Mouse (Mus musculus) heart, embryonic 11.5 days (tissue): ENCODE measurements around the gene Ank. TPM values are rescaled to one million over a fixed set of nuclear protein-coding genes. Genes with fewer than 3 reads are reported as not detected.

Experiments used
- ATAC-seq: fragments of 200-750 bp; cut with Nextera tagmentation; replicated peaks from 2 replicates; pipeline ENCODE4 v1.8.0; 2017; ENCODE audit warnings: moderate library complexity; ENCODE audit not compliant: insufficient number of reproducible peaks, low FRiP score, low TSS enrichment
- H3K27ac ChIP-seq: fragments of 300-500 bp; sonication (generic); 2 replicates; pipeline ENCODE4 v1.5.1; 2014; ENCODE audit warnings: mild to moderate bottlenecking, low read depth, low read length
- H3K27me3 ChIP-seq: fragments of 300-500 bp; sonication (generic); 2 replicates; pipeline ENCODE4 v1.6.1; 2014; ENCODE audit warnings: mild to moderate bottlenecking, low read length, mixed read lengths; ENCODE audit not compliant: control insufficient read depth, insufficient read depth
- H3K36me3 ChIP-seq: fragments of 300-500 bp; sonication (generic); 2 replicates; pipeline ENCODE4 v1.6.1; 2014; ENCODE audit warnings: mild to moderate bottlenecking, low read length, moderate library complexity, mixed read lengths; ENCODE audit not compliant: control insufficient read depth, insufficient read depth
- H3K4me1 ChIP-seq: fragments of 300-500 bp; sonication (generic); 2 replicates; pipeline ENCODE4 v1.6.1; 2014; ENCODE audit warnings: low read length; ENCODE audit not compliant: control insufficient read depth, insufficient read depth
- H3K4me2 ChIP-seq: fragments of 300-500 bp; sonication (generic); 2 replicates; pipeline ENCODE4 v1.6.1; 2014; ENCODE audit warnings: mild to moderate bottlenecking, moderate library complexity
- H3K4me3 ChIP-seq: fragments of 300-500 bp; sonication (generic); 2 replicates; pipeline ENCODE4 v1.5.1; 2014; ENCODE audit warnings: low read depth, low read length
- H3K9ac ChIP-seq: fragments of 300-500 bp; sonication (generic); 2 replicates; pipeline ENCODE4 v1.6.1; 2014; ENCODE audit warnings: mild to moderate bottlenecking, low read depth, low read length, moderate library complexity
- H3K9me3 ChIP-seq: fragments of 300-500 bp; sonication (generic); replicated peaks from 2 replicates; pipeline ENCODE4 v1.6.1; 2016; ENCODE audit warnings: low read length; ENCODE audit not compliant: control insufficient read depth
- WGBS: fragments of 180-500 bp; shearing (Covaris S2); extraction: QIAGEN DNeasy Blood & Tissue Kit; methylation state at CpG from one replicate; pipeline ENCODE4 v1.1.7; 2014; ENCODE audit not compliant: insufficient replicate concordance; 5-methylcytosine and 5-hydroxymethylcytosine counted together
- polyA plus RNA-seq: library from polyadenylated mRNA; unstranded; fragments of >200 nt; fragmentation: Nextera tagmentation; extraction: Ambion mirVana; gene quantifications from 2 replicates; pipeline ENCODE4 v1.2.1, GENCODE M21; 2014

Ank gene
- polyA plus RNA-seq, 1 experiment from 2014 or later, result 13.5 TPM

- WGBS, result 79% methylated on average over 5 of the region's 5 CpGs
- no peaks in the 10 kb centered on the region for H3K9me3 ChIP-seq
- no peaks in the 10 kb centered on the region for H3K27me3 ChIP-seq
- H3K4me1 ChIP-seq, result peaks cover 33% of the 10 kb centered on the region
- no peaks in the 10 kb centered on the region for H3K36me3 ChIP-seq
- H3K9ac ChIP-seq, result peak overlapping the region; percentile 12; the same call in 1 of the 2 replicates
- H3K27ac ChIP-seq, result no peak overlapping the region
- H3K4me3 ChIP-seq, result no peak overlapping the region
- H3K4me2 ChIP-seq, result peak overlapping the region; percentile 29; the same call in 1 of the 2 replicates
- ATAC-seq, result no peak
These were observed 19.8 kb downstream of the Ank start for GRCm38 (mm10) chr15:27486279-27486618.

- Histone ChIP-seq H3K4me1 (peaks cover 33% of the 10 kb centered on the region), H3K9me3 (no peaks in the 10 kb centered on the region), H3K9ac (no peak overlapping the region), H3K4me3 (no peak overlapping the region), H3K27me3 (no peaks in the 10 kb centered on the region), H3K27ac (no peak overlapping the region), H3K36me3 (no peaks in the 10 kb centered on the region), H3K4me2 (peak overlapping the region; percentile 36; the same call in 1 of the 2 replicates)
- 44% methylated on average over 8 of the region's 8 CpGs for WGBS
- no peak for ATAC-seq
These were observed 20.6 kb downstream of the Ank start for GRCm38 (mm10) chr15:27487059-27487458.

- H3K4me1 ChIP-seq, result peaks cover 39% of the 10 kb centered on the region
- no peak for ATAC-seq
- H3K27me3 ChIP-seq, result no peaks in the 10 kb centered on the region
- no peak overlapping the region for H3K9ac ChIP-seq
- no peak overlapping the region for H3K27ac ChIP-seq
- H3K9me3 ChIP-seq, result no peaks in the 10 kb centered on the region
- no peaks in the 10 kb centered on the region for H3K36me3 ChIP-seq
- no peak overlapping the region for H3K4me3 ChIP-seq
- H3K4me2 ChIP-seq, result no peak overlapping the region
- WGBS, result 57% methylated on average over 10 of the region's 10 CpGs
These were observed 21.6 kb downstream of the Ank start for GRCm38 (mm10) chr15:27488042-27488441.

GRCm38 (mm10) chr15:27490676-27491075 lies 24.2 kb downstream of the Ank start:
- H3K9me3 ChIP-seq, result no peaks in the 10 kb centered on the region
- no peak overlapping the region for H3K4me2 ChIP-seq
- WGBS, result 75% methylated on average over 9 of the region's 9 CpGs
- no peaks in the 10 kb centered on the region for H3K27me3 ChIP-seq
- no peak overlapping the region for H3K27ac ChIP-seq
- H3K36me3 ChIP-seq, result no peaks in the 10 kb centered on the region
- no peak overlapping the region for H3K4me3 ChIP-seq
- H3K4me1 ChIP-seq, result peaks cover 56% of the 10 kb centered on the region
- ATAC-seq, result no peak
- no peak overlapping the region for H3K9ac ChIP-seq

- Histone ChIP-seq H3K4me2 (no peak overlapping the region), H3K9ac (no peak overlapping the region), H3K27me3 (no peaks in the 10 kb centered on the region), H3K4me1 (peaks cover 53% of the 10 kb centered on the region), H3K27ac (no peak overlapping the region), H3K4me3 (no peak overlapping the region), H3K36me3 (no peaks in the 10 kb centered on the region), H3K9me3 (no peaks in the 10 kb centered on the region)
- no peak for ATAC-seq
- WGBS, result 74% methylated on average over 8 of the region's 8 CpGs
These were observed 25.1 kb downstream of the Ank start for GRCm38 (mm10) chr15:27491425-27492070.

- no peak overlapping the region for H3K9ac ChIP-seq
- H3K27me3 ChIP-seq, result no peaks in the 10 kb centered on the region
- no peaks in the 10 kb centered on the region for H3K36me3 ChIP-seq
- no peaks in the 10 kb centered on the region for H3K9me3 ChIP-seq
- ATAC-seq, result no peak
- 80% methylated on average over 10 of the region's 10 CpGs for WGBS
- no peak overlapping the region for H3K4me2 ChIP-seq
- H3K4me1 ChIP-seq, result peaks cover 54% of the 10 kb centered on the region
- no peak overlapping the region for H3K4me3 ChIP-seq
- H3K27ac ChIP-seq, result no peak overlapping the region
These were observed 25.7 kb downstream of the Ank start for GRCm38 (mm10) chr15:27492156-27492555.

- H3K9me3 ChIP-seq, result no peaks in the 10 kb centered on the region
- no peak overlapping the region for H3K9ac ChIP-seq
- peaks cover 50% of the 10 kb centered on the region for H3K4me1 ChIP-seq
- no peaks in the 10 kb centered on the region for H3K36me3 ChIP-seq
- ATAC-seq, result no peak
- H3K27me3 ChIP-seq, result no peaks in the 10 kb centered on the region
- H3K27ac ChIP-seq, result no peak overlapping the region
- no peak overlapping the region for H3K4me2 ChIP-seq
- 66% methylated on average over 1 of the region's 1 CpGs for WGBS
- no peak overlapping the region for H3K4me3 ChIP-seq
These were observed 26.3 kb downstream of the Ank start for GRCm38 (mm10) chr15:27492734-27493133.

GRCm38 (mm10) chr15:27493516-27493915 lies 27.0 kb downstream of the Ank start:
- Histone ChIP-seq H3K9ac (peak overlapping the region; percentile 4; the same call in 1 of the 2 replicates), H3K4me1 (peaks cover 44% of the 10 kb centered on the region), H3K9me3 (no peaks in the 10 kb centered on the region), H3K36me3 (no peaks in the 10 kb centered on the region), H3K4me2 (peak overlapping the region; percentile 17), H3K27me3 (no peaks in the 10 kb centered on the region), H3K4me3 (no peak overlapping the region), H3K27ac (peak overlapping the region; percentile 37)
- 21% methylated on average over 10 of the region's 10 CpGs for WGBS
- no peak for ATAC-seq

GRCm38 (mm10) chr15:27495981-27496401 lies 29.5 kb downstream of the Ank start:
- Histone ChIP-seq H3K4me2 (no peak overlapping the region), H3K4me3 (no peak overlapping the region), H3K27me3 (no peaks in the 10 kb centered on the region), H3K27ac (no peak overlapping the region), H3K4me1 (peaks cover 43% of the 10 kb centered on the region), H3K36me3 (no peaks in the 10 kb centered on the region), H3K9me3 (no peaks in the 10 kb centered on the region), H3K9ac (0 out of 2 replicates have a peak overlapping the region, but pooled peaks have one; percentile 16)
- no peak for ATAC-seq
- WGBS, result 57% methylated on average over 5 of the region's 5 CpGs
